Mouse (Mus musculus) embryonic fibroblast, embryonic 13.5 days (primary cell): ENCODE measurements around the gene Chic1. TPM values are rescaled to one million over a fixed set of nuclear protein-coding genes. Genes with fewer than 3 reads are reported as not detected.

Experiments
- H3K27ac ChIP-seq: 2 replicates; pipeline ENCODE4 v1.5.1; 2012; ENCODE audit warnings: low read length, control low read depth, inconsistent platforms; ENCODE audit not compliant: insufficient read depth
- H3K4me1 ChIP-seq: 2 replicates; pipeline ENCODE4 v1.6.1; 2011; ENCODE audit warnings: low read length; ENCODE audit not compliant: control insufficient read depth, insufficient read depth
- H3K4me3 ChIP-seq: 2 replicates; pipeline ENCODE4 v1.5.1; 2011; ENCODE audit warnings: mild to moderate bottlenecking, control low read depth, low read length; ENCODE audit not compliant: insufficient read depth
- CTCF ChIP-seq: IDR thresholded peaks from 2 replicates; pipeline ENCODE4 v1.5.1; 2011; ENCODE audit warnings: mild to moderate bottlenecking, control low read depth, low read length, moderate library complexity, borderline replicate concordance; ENCODE audit not compliant: insufficient read depth
- POLR2A ChIP-seq: IDR thresholded peaks from 2 replicates; pipeline ENCODE4 v1.6.1; 2011; ENCODE audit warnings: low read depth, mild to moderate bottlenecking, control low read depth, low read length, moderate library complexity
- polyA plus RNA-seq: library from polyadenylated mRNA; stranded (reverse); fragments of >200 nt; gene quantifications from 2 replicates; pipeline ENCODE4 v1.2.4, GENCODE M21; 2011; ENCODE audit warnings: low read depth; ENCODE audit not compliant: missing spikeins, insufficient read length

The Chic1 gene
- polyA plus RNA-seq, 1 experiment = 3.8 TPM

DNA sequence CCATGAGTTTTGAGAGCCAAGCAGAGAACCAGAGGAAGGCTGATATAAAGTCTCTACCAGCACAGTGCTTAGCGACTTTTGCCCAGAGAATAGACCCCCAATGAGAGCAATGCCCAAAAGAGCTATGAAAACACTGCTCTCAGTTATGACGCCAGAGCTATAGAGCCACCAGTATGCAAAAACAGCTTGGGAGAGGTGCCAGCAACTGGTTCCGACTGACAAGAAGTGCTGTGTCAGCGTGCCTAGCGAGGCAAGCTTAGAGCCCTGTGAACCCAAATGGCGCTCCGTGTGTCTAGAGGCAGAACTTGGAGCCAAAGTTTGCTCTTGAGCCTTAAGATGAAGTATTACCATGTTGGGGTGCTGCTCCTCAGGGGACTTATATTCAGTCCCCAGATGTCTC lies 71.4 kb downstream of the Chic1 start:
- TF ChIP-seq POLR2A = no peak
- TF ChIP-seq CTCF = no peak
- Histone ChIP-seq H3K4me1 (no peaks in the 10 kb centered on the region), H3K27ac (no peak overlapping the region), H3K4me3 (no peak overlapping the region)

DNA sequence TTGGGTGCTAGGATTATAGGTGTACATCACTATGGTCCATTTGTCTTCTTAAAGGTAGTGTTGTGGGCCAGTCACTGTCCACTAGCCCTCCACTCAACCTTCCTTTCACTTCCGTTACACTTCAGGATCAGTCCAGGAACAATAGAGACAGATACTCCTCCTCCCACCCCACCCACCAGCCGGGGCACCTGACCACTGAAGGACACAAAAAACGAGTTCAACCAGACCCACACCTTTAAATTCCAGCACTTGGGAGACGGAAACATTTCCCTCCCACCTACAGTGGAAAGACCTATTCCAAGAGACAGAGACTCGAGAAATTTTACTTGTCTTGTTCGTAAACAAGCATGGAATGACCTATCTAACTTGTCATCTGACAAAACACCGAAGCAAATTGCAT lies 76.0 kb downstream of the Chic1 start:
- H3K4me1 ChIP-seq = no peaks in the 10 kb centered on the region

DNA sequence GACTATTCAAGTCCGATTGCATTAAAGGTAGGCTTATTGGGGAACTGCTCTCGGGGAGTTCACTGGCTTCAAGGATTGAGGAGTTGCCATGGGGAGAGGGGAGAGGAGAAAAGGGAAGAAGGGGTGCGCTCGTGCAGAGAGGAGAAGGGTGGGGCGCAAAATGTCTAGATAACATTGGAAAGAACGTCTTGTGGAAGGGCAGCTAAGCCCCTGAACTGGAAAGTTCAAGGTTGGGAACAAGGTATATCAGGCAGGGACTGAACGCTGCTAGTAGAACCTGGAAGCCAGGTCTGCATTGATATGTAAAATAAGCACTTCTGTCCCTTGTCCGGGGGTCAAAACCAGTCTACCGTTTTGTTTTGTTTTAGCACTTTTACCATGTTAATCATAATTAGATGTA lies 81.7 kb downstream of the Chic1 start:
- H3K4me3 ChIP-seq = no peak overlapping the region
- TF ChIP-seq POLR2A (no peak), CTCF (no peak)
- no peak overlapping the region for H3K27ac ChIP-seq
- no peaks in the 10 kb centered on the region for H3K4me1 ChIP-seq

More for the DNA sequence above, 76.0 kb downstream of the Chic1 start:
- Histone ChIP-seq H3K27ac (no peak overlapping the region), H3K4me3 (no peak overlapping the region)
- TF ChIP-seq CTCF = no peak
- no peak for TF ChIP-seq POLR2A

DNA sequence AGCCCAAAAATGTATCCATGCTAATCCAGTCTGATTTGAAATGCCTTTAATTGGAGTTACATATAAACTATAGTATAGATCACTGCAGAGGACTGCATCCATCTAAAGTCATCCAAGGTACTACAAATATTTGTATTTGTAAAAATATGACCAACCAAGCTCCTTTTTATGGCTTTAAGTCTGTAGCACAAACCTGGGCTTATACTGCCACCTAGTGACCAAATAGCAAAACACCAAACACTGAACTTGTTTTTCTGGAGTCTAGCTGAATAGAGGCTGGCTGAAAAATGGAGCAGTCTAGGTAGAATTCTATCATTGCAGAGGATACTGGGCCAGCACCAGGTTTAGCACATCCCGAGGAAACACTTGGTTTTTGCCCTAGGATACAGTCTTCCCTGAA lies 84.5 kb downstream of the Chic1 start:
- Histone ChIP-seq H3K27ac (no peak overlapping the region), H3K4me3 (no peak overlapping the region), H3K4me1 (no peaks in the 10 kb centered on the region)
- TF ChIP-seq CTCF (no peak), POLR2A (no peak)

DNA sequence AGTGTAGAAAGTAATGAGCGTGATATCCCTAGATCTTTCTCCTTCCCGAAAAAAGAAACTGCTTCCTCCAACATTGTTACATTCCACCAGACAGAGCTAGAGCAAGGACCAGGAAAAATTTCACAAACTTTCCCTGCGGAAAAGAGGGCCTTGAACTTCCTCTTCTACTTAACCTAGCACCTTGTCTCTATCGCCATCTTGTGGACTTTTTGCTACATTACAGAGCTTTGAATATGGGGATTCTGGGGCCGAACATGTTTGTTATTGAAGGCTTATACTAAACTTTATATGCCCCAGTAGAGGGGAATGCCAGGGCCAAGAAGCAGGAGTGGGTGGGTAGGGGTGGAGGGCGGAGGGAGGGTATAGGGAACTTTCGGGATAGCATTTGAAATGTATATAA lies 87.5 kb downstream of the Chic1 start:
- no peak overlapping the region for H3K4me3 ChIP-seq
- H3K27ac ChIP-seq = no peak overlapping the region
- no peaks in the 10 kb centered on the region; the same call in 1 of the 2 replicates for H3K4me1 ChIP-seq
- no peak for TF ChIP-seq POLR2A
- TF ChIP-seq CTCF = no peak

Other genes with a start within 250 kb of the Chic1 start
- gene Nap1l2, start 169.8 kb upstream of the Chic1 start, polyA plus RNA-seq = 1.3 and 1.9 TPM in 2 replicates
- gene Cdx4, start 35.1 kb upstream of the Chic1 start, polyA plus RNA-seq = not detected in 2 replicates
- not detected in 2 replicates for gene Tsx, start 58.0 kb downstream of the Chic1 start, polyA plus RNA-seq
- gene Gm26992, start 65.5 kb downstream of the Chic1 start, polyA plus RNA-seq = not detected in 2 replicates